Mouse (Mus musculus): Measurements from ENCODE around the gene Sox21. TPM values are rescaled to one million over a fixed set of nuclear protein-coding genes. Genes with fewer than 3 reads are reported as not detected.

The Sox21 gene
- polyA plus RNA-seq, 1 experiment from 2014 or later = 0.14 TPM

GRCm38 (mm10) chr14:118194219-118194914, 42.5 kb downstream of the Sox21 start:
- peaks cover 44% of the 10 kb centered on the region for H3K27me3 ChIP-seq (ENCODE audit: control insufficient read depth, insufficient read depth, low read length)
- 0 out of 2 replicates have a peak, but pooled peaks cover 1% of the 10 kb centered on the region for H3K9me3 ChIP-seq (ENCODE audit: control insufficient read depth, low read length)
- no peaks in the 10 kb centered on the region for H3K36me3 ChIP-seq (ENCODE audit: control insufficient read depth, insufficient read depth, low read length)
- H3K4me1 ChIP-seq (ENCODE audit: control insufficient read depth in 2 of 2, insufficient read depth in 2 of 2, low read length in 2 of 2) = no peaks in the 10 kb centered on the region
- ATAC-seq (ENCODE audit: insufficient number of reproducible peaks, insufficient read depth, low FRiP score, low read depth) = no peak
- no peak overlapping the region for H3K4me3 ChIP-seq (ENCODE audit: control insufficient read depth in 1 of 2, insufficient read depth in 1 of 2, low read depth in 1 of 2, low read length in 2 of 2)
- no peak overlapping the region for H3K9ac ChIP-seq (ENCODE audit: low read length)
- H3K4me2 ChIP-seq (ENCODE audit: low read length) = no peak overlapping the region
- no peak overlapping the region for H3K27ac ChIP-seq (replicated peaks in 1 of 2; ENCODE audit: control insufficient read depth in 1 of 2, insufficient read depth in 1 of 2, low read depth in 2 of 2, low read length in 2 of 2)
- 54% methylated on average over 13 of the region's 13 CpGs for WGBS

DNA sequence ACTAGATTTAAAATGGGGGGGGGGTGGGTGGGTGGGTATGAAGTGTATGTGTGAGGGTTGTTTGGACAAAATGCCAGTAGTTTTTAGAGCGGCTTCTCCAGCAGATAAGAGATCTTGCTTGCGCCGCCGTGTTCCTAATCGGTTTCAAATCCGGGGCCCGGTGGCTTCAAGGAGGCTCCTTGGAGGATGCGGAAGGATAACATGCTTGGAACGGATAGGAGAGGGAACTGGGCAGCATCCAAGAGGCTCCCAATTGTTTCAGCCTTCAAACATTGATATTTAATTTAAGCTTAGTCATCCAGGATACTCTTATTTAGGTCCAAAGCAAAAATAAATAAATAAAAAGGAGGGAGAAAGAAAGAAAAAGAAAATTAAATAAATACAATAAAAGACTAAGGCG, 43.2 kb downstream of the Sox21 start:
- Histone ChIP-seq H3K27me3 (ENCODE audit: control insufficient read depth, insufficient read depth, low read length) (peaks cover 44% of the 10 kb centered on the region), H3K27ac (replicated peaks in 1 of 2; ENCODE audit: control insufficient read depth in 1 of 2, insufficient read depth in 1 of 2, low read depth in 2 of 2, low read length in 2 of 2) (no peak overlapping the region), H3K4me3 (ENCODE audit: control insufficient read depth in 1 of 2, insufficient read depth in 1 of 2, low read depth in 1 of 2, low read length in 2 of 2) (no peak overlapping the region), H3K9me3 (ENCODE audit: control insufficient read depth, low read length) (no peaks in the 10 kb centered on the region), H3K9ac (ENCODE audit: low read length) (no peak overlapping the region), H3K4me1 (ENCODE audit: control insufficient read depth in 2 of 2, insufficient read depth in 2 of 2, low read length in 2 of 2) (no peaks in the 10 kb centered on the region), H3K36me3 (ENCODE audit: control insufficient read depth, insufficient read depth, low read length) (no peaks in the 10 kb centered on the region), H3K4me2 (ENCODE audit: low read length) (no peak overlapping the region)
- no peak for ATAC-seq (ENCODE audit: insufficient number of reproducible peaks, insufficient read depth, low FRiP score, low read depth)
- WGBS = 46% methylated on average over 10 of the region's 10 CpGs

GRCm38 (mm10) chr14:118193001-118193628, 43.7 kb downstream of the Sox21 start:
- no peak overlapping the region for H3K4me3 ChIP-seq (ENCODE audit: control insufficient read depth in 1 of 2, insufficient read depth in 1 of 2, low read depth in 1 of 2, low read length in 2 of 2)
- peaks cover 44% of the 10 kb centered on the region for H3K27me3 ChIP-seq (ENCODE audit: control insufficient read depth, insufficient read depth, low read length)
- H3K9me3 ChIP-seq (ENCODE audit: control insufficient read depth, low read length) = no peaks in the 10 kb centered on the region
- H3K27ac ChIP-seq (replicated peaks in 1 of 2; ENCODE audit: control insufficient read depth in 1 of 2, insufficient read depth in 1 of 2, low read depth in 2 of 2, low read length in 2 of 2) = no peak overlapping the region
- H3K4me2 ChIP-seq (ENCODE audit: low read length) = no peak overlapping the region
- H3K9ac ChIP-seq (ENCODE audit: low read length) = no peak overlapping the region
- H3K4me1 ChIP-seq (ENCODE audit: control insufficient read depth in 2 of 2, insufficient read depth in 2 of 2, low read length in 2 of 2) = no peaks in the 10 kb centered on the region
- ATAC-seq (ENCODE audit: insufficient number of reproducible peaks, insufficient read depth, low FRiP score, low read depth) = no peak
- WGBS = 54% methylated on average over 10 of the region's 10 CpGs
- no peaks in the 10 kb centered on the region for H3K36me3 ChIP-seq (ENCODE audit: control insufficient read depth, insufficient read depth, low read length)

GRCm38 (mm10) chr14:118191442-118191841, 45.4 kb downstream of the Sox21 start:
- Histone ChIP-seq H3K27me3 (ENCODE audit: control insufficient read depth, insufficient read depth, low read length) (peaks cover 36% of the 10 kb centered on the region), H3K27ac (replicated peaks in 1 of 2; ENCODE audit: control insufficient read depth in 1 of 2, insufficient read depth in 1 of 2, low read depth in 2 of 2, low read length in 2 of 2) (no peak overlapping the region), H3K9me3 (ENCODE audit: control insufficient read depth, low read length) (no peaks in the 10 kb centered on the region), H3K4me1 (ENCODE audit: control insufficient read depth in 2 of 2, insufficient read depth in 2 of 2, low read length in 2 of 2) (no peaks in the 10 kb centered on the region), H3K4me2 (ENCODE audit: low read length) (no peak overlapping the region), H3K36me3 (ENCODE audit: control insufficient read depth, insufficient read depth, low read length) (no peaks in the 10 kb centered on the region), H3K4me3 (ENCODE audit: control insufficient read depth in 1 of 2, insufficient read depth in 1 of 2, low read depth in 1 of 2, low read length in 2 of 2) (no peak overlapping the region), H3K9ac (ENCODE audit: low read length) (no peak overlapping the region)
- WGBS = 78% methylated on average over 9 of the region's 9 CpGs
- ATAC-seq (ENCODE audit: insufficient number of reproducible peaks, insufficient read depth, low FRiP score, low read depth) = no peak

Small RNA genes lying within 50 kb of the gene (microRNA-seq; reads per million reads assigned to microRNA genes)
- gene Mir6241 = not detected

Other genes starting within 250 kb of the Sox21 start
- gene Dct, start 184.8 kb downstream of the Sox21 start, polyA plus RNA-seq (2014; fragmentation: Nextera tagmentation; extraction: Ambion mirVana) = 3.5 and 5.4 TPM in 2 replicates
- gene Tgds, start 104.3 kb downstream of the Sox21 start, polyA plus RNA-seq (2014; fragmentation: Nextera tagmentation; extraction: Ambion mirVana) = 30.9 and 33.0 TPM in 2 replicates
- 41.6 and 44.0 TPM in 2 replicates for gene Gpr180, start 99.9 kb downstream of the Sox21 start, polyA plus RNA-seq (2014; fragmentation: Nextera tagmentation; extraction: Ambion mirVana)
- gene Gm9376, start 29.9 kb upstream of the Sox21 start, polyA plus RNA-seq (2014; fragmentation: Nextera tagmentation; extraction: Ambion mirVana) = not detected in 2 replicates

Data from heart, embryonic 14.5 days (tissue).